Mouse (Mus musculus): Measurements from ENCODE around the gene Srp54a.
"Not testable (repeated sequence)": the region's sequence is repeated elsewhere in the genome, so short reads cannot be mapped to it uniquely, and the experiment has no call there.

Srp54a gene

GRCm38 (mm10) chr12:55124731-55125130 lies 44.7 kb downstream of the Srp54a start:
- DNase-seq (ENCODE audit: low spot score) = not testable (repeated sequence)

- not testable (repeated sequence) for DNase-seq (ENCODE audit: low spot score)
Measured at GRCm38 (mm10) chr12:55135540-55135939, 55.5 kb downstream of the Srp54a start.

- not testable (repeated sequence) for DNase-seq (ENCODE audit: low spot score)
Measured at GRCm38 (mm10) chr12:55137859-55138258, 57.8 kb downstream of the Srp54a start.

GRCm38 (mm10) chr12:55154559-55155448 lies 74.7 kb downstream of the Srp54a start, which contains the start of gene Srp54b:
TSS of gene Srp54b (plus strand) at chr12:55155104.
- not testable (repeated sequence) for DNase-seq (ENCODE audit: low spot score)

GRCm38 (mm10) chr12:55155449-55155783 lies 75.4 kb downstream of the Srp54a start:
- not testable (repeated sequence) for DNase-seq (ENCODE audit: low spot score)

Measured in ovary, adult 18-20 months (tissue).